Mouse (Mus musculus) MEL (cell line): ENCODE measurements around the gene Bloc1s6.

ENCODE experiments used
- CTCF ChIP-seq, 3 experiments: IDR thresholded peaks in 2 of 3; conservative IDR thresholded peaks in 1 of 3; 2 replicates each; pipeline ENCODE4 v1.5.1; 2011 to 2012; ENCODE audit warnings: low read length in 3 of 3, low read depth in 2 of 3, mild to moderate bottlenecking in 2 of 3, improper control_type of control experiment in 1 of 3, inconsistent platforms in 1 of 3, mixed read lengths in 1 of 3, moderate library complexity in 1 of 3; ENCODE audit not compliant: control insufficient read depth in 1 of 3, insufficient read depth in 1 of 3, poor library complexity in 1 of 3, severe bottlenecking in 1 of 3
- E2F4 ChIP-seq: IDR thresholded peaks from 2 replicates; pipeline ENCODE4 v1.6.1; 2011; ENCODE audit warnings: low read depth, low read length, improper control_type of control experiment, borderline replicate concordance
- ELF1 ChIP-seq: IDR thresholded peaks from 2 replicates; pipeline ENCODE4 v1.6.1; 2014; ENCODE audit warnings: low read depth, mild to moderate bottlenecking, inconsistent platforms, low read length, improper control_type of control experiment, moderate library complexity
- GATA1 ChIP-seq: IDR thresholded peaks from 2 replicates; pipeline ENCODE4 v1.6.1; 2011; ENCODE audit warnings: low read depth, low read length, improper control_type of control experiment
- MAZ ChIP-seq: IDR thresholded peaks from 2 replicates; pipeline ENCODE4 v1.6.1; 2012; ENCODE audit warnings: low read depth, mild to moderate bottlenecking, inconsistent platforms, low read length, improper control_type of control experiment
- POLR2A ChIP-seq, 2 experiments: IDR thresholded peaks; 2 replicates each; pipeline ENCODE4 v1.6.1; 2011 to 2012; ENCODE audit warnings: low read length in 2 of 2, mild to moderate bottlenecking in 2 of 2, control low read depth in 1 of 2, improper control_type of control experiment in 1 of 2, low read depth in 1 of 2, moderate library complexity in 1 of 2; ENCODE audit not compliant: control insufficient read depth in 1 of 2, insufficient read depth in 1 of 2, poor library complexity in 1 of 2
- POLR2AphosphoS2 ChIP-seq: IDR thresholded peaks from 2 replicates; pipeline ENCODE4 v1.6.1; 2011; ENCODE audit warnings: low read length, improper control_type of control experiment
- SIN3A ChIP-seq: IDR thresholded peaks from 2 replicates; pipeline ENCODE4 v1.6.1; 2012; ENCODE audit warnings: low read length, improper control_type of control experiment, inconsistent platforms
- USF2 ChIP-seq, 2 experiments: IDR thresholded peaks; 2 replicates each; pipeline ENCODE4 v1.6.1; 2011 to 2012; ENCODE audit warnings: improper control_type of control experiment in 2 of 2, low read length in 2 of 2, borderline replicate concordance in 1 of 2, inconsistent platforms in 1 of 2, low read depth in 1 of 2, mild to moderate bottlenecking in 1 of 2; ENCODE audit not compliant: insufficient read depth in 1 of 2

GRCm38 (mm10) chr2:122779967-122780366 is 41.7 kb downstream of the Bloc1s6 start:
- no peak for TF ChIP-seq E2F4
- TF ChIP-seq POLR2A (IDR thresholded peaks at IDR 0.05; ENCODE audit: control insufficient read depth in 1 of 2, insufficient read depth in 1 of 2, low read depth in 1 of 2, low read length in 2 of 2, poor library complexity in 1 of 2), result no peak
- no peak for TF ChIP-seq ELF1
- no peak for TF ChIP-seq CTCF (IDR thresholded peaks at IDR 0.05 in 2 of 3, conservative IDR thresholded peaks at IDR 0.05 in 1 of 3; ENCODE audit: control insufficient read depth in 1 of 3, insufficient read depth in 1 of 3, low read depth in 2 of 3, low read length in 3 of 3, poor library complexity in 1 of 3, severe bottlenecking in 1 of 3)
- TF ChIP-seq SIN3A, result no peak
- TF ChIP-seq GATA1, result no peak
- TF ChIP-seq USF2 (IDR thresholded peaks at IDR 0.05; ENCODE audit: borderline replicate concordance in 1 of 2, insufficient read depth in 1 of 2, low read depth in 1 of 2, low read length in 2 of 2), result no peak
- no peak for TF ChIP-seq MAZ
- no peak for TF ChIP-seq POLR2AphosphoS2
